Mouse (Mus musculus) central nervous system, embryonic 11.5 days (tissue): ENCODE results near the gene Lrrn2. TPM values are rescaled to one million over a fixed set of nuclear protein-coding genes. Genes with fewer than 3 reads are reported as not detected.

Experiments used
- polyA plus RNA-seq: library from polyadenylated mRNA; depleted of rRNA; stranded (reverse); fragments of >200 nt; gene quantifications from 2 replicates; pipeline ENCODE4 v1.2.3, GENCODE M21; 2012; rRNA removed

The Lrrn2 gene
- 8.4 and 8.8 TPM in 2 replicates for polyA plus RNA-seq

GRCm38 (mm10) chr1:132880161-132881005, at the start of gene Lrrn2:
Gene Lrrn2 (plus strand): TSS chr1:132880273.

Other genes with a start within 250 kb of the Lrrn2 start
- gene Nfasc, start 138.5 kb upstream of the Lrrn2 start, polyA plus RNA-seq: 18.7 and 18.8 TPM in 2 replicates
- gene Mdm4, start 150.3 kb downstream of the Lrrn2 start, polyA plus RNA-seq: 103 and 122 TPM in 2 replicates
- 22.9 and 26.5 TPM in 2 replicates for gene Pik3c2b, start 165.4 kb downstream of the Lrrn2 start, polyA plus RNA-seq